Mouse (Mus musculus) c-Kit-negative CD71-positive TER-119-positive erythroid progenitor cells, embryonic 14.5 days (primary cell): ENCODE data around the gene Ccdc84.
"Not testable (repeated sequence)": the region's sequence is repeated elsewhere in the genome, so short reads cannot be mapped to it uniquely, and the experiment has no call there.

Experiments
- DNase-seq: peaks from one replicate; pipeline ENCODE4 v3.0.0-alpha.2; 2013; ENCODE audit warnings: low read depth, low spot score

Ccdc84 gene

DNA sequence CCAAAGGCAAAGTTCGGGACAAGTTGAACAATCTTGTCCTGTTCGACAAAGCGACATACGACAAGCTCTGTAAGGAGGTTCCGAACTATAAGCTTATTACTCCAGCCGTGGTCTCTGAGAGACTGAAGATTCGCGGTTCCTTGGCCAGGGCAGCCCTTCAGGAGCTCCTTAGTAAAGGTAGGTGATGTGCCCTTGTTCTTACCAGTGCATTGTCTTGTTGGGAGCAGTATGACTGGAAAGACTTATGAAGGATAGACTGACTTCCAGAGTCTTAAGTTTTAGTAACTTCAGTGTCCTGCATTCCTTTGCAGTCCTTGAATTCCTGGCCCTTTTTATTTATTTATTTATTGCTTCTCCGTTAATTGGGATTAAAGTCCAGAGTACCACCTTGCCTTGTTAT lies 9.7 kb downstream of the Ccdc84 start:
- DNase-seq: not testable (repeated sequence)

DNA sequence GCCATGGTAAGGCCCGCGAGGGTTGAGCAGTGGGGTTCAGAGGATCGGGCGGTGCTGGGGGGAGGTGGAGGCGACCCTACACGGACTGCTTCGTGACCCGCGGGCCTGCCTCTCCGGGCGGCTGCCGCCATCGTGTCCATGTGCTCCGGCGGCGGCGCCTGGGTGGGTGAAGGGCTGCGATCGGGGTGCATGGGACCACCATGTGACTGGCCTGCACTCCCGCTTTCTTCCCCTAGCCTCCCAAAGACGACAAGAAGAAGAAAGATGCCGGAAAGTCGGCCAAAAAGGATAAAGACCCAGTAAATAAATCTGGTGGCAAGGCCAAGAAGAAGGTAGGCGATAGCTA lies 10.6 kb downstream of the Ccdc84 start:
- DNase-seq: no peak

GRCm38 (mm10) chr9:44406906-44407751 lies 11.2 kb downstream of the Ccdc84 start, which contains the start of the genes Rps25 and Trappc4:
Gene Rps25 (plus strand): TSS chr9:44407139.
Gene Trappc4 (minus strand): TSS chr9:44407600.
- peak; percentile 94 for DNase-seq

DNA sequence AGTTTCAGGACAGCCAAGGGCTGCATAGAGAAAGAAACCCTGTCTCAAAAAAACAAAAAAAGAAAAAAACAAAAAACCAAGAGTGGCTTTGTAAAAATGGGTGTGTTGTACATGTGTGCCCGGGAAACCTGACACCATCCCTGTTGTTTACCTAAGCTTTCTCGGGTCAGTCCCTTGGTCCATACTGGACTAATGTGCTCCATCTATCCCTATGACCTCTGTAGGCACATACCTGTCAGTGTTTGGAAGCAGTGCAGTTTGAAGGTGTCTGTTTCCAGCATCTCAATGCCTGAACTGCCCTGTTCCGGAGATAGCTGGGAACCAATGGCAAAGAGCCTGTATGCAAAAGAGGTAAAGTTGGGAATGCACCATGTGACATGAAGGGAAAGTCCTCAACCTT lies 13.4 kb downstream of the Ccdc84 start:
- DNase-seq: no peak

- DNase-seq: no peak
Observed at GRCm38 (mm10) chr9:44401081-44401480, 17.3 kb downstream of the Ccdc84 start.

GRCm38 (mm10) chr9:44399795-44400114 lies 18.6 kb downstream of the Ccdc84 start:
- no peak for DNase-seq

- no peak for DNase-seq
Observed at GRCm38 (mm10) chr9:44399114-44399794, 19.1 kb downstream of the Ccdc84 start.

DNA sequence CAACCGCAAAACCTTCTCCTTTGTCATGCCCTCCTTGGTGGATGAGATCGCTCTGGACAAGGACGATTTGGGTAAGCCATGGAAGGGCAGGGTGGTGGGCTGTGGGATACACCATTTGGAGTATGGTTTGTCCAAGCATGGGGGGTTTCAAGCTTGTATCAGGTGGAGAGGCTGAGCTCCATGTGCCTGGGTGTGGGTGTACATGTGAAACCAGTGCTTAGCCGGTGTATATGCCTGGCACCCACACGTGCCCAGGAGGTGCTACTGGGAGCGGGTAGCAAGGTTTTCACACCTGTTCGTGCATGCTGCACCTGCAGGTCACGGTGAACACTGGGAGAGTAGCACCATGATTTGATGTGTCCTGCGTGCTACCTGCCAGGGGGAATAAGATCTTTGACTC lies 19.8 kb downstream of the Ccdc84 start:
- DNase-seq: no peak

DNA sequence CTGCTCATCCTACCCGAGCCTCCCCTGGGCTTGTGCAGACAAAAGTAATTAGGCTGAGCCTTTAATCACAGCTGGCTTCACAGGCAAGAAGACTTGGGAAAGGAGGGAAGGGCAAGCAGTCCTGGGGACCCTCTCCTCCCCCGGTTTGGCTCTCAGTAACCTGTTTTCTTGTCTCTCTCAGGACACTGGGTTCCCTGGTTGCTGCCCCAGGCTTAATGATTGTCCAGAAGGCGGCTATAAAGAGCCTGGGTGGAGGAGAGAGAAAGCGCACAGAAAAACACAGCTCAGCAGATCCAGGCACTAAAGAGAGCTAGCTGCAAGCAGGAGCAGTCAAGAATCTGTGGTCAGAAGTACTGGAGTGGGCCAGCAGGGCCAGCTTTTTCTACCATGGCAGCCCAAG lies 20.3 kb downstream of the Ccdc84 start:
- DNase-seq: no peak

DNA sequence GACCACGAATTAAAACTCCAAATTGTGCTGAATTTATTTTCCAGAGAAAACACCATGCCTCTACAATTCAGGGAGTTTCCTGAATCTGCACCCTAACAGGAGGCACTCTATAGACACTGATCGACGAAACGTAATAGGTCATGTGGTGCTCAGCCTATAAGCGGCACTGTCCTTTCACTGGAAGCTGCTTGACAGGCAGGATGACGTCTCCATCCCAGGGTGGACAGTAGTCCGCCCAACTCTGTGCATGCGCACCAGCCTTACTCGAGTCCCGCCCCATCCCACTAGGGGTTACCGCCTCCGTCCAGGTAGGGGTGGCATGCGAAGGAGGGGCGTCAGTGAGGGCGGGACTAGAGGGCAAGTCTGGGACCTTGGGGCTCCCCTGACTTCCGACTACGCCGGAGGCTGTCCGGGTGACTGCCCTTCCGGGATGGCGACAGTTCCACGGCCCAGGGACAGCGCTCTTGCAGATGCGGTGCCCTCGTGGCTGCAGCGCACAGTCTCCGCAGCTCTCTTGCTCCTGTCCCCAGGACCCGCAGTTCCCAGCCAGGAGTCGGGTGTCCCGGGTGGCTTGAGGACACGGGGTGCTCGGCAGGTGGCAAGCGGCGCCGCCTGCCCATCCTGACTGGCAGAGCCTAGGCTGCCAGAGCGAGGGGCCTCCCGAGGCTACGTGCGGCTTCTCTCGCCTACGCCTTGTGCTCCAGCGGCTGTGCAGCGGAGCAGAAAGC lies 21.5 kb downstream of the Ccdc84 start, which contains the start of gene Slc37a4:
TSS of gene Slc37a4 (plus strand) at position 169 of the 728 bp plus-strand sequence.
- DNase-seq: peak; percentile 86

GRCm38 (mm10) chr9:44391466-44391865 lies 26.9 kb downstream of the Ccdc84 start:
- peak; percentile 51 for DNase-seq

GRCm38 (mm10) chr9:44389273-44389672 lies 29.1 kb downstream of the Ccdc84 start:
- no peak for DNase-seq

- DNase-seq: no peak
Observed at GRCm38 (mm10) chr9:44387221-44387620, 31.1 kb downstream of the Ccdc84 start.

- no peak for DNase-seq
Observed at GRCm38 (mm10) chr9:44384596-44384995, 33.8 kb downstream of the Ccdc84 start.

DNA sequence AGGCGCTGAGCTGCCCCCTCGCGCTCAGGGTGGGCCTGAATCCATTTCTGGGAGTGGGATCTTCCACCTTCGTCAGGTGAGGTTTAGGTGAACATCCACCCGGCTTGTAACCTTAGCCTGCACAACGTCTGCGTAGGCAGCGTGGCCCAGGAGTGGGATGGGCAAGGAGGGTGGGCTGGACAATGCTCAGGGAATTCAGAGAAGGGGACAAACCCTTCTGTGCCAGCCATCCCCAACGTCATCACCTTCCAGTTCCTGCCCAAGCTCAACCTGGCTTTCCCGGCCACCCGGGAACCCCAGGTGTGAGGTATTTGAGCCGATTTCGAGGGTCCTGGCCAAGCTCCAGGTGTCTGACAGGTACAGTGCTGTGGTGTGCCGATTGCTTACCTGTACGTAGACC lies 38.5 kb downstream of the Ccdc84 start:
- no peak for DNase-seq

- DNase-seq: peak; percentile 93
Observed at GRCm38 (mm10) chr9:44379054-44379834, 39.1 kb downstream of the Ccdc84 start, which contains the start of gene Hyou1. Gene Hyou1 (plus strand): TSS chr9:44379490.

- DNase-seq: no peak
Observed at GRCm38 (mm10) chr9:44378153-44378730, 40.1 kb downstream of the Ccdc84 start.

- not testable (repeated sequence) for DNase-seq
Observed at GRCm38 (mm10) chr9:44377335-44377734, 41.0 kb downstream of the Ccdc84 start.

GRCm38 (mm10) chr9:44376141-44376540 lies 42.2 kb downstream of the Ccdc84 start:
- DNase-seq: no peak

DNA sequence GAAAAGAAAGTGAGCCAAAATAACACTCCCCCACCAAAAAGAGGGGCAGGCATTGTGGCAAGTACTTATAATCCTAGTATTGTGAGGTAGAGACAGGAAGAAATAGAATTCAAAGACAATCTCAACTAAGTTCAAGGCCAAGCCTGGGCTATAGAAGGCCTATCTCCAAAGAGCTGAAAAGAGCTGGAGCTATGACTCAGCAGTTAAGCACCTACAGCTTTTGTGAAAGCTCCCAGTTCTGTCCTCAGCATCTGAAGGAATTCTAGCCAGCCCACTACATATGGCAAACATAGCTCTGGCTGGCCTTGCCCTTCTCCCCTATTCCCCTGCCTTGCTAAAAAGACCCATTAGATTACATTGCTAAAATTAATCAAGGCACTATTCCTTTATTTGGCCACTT lies 45.0 kb downstream of the Ccdc84 start:
- no peak for DNase-seq

DNA sequence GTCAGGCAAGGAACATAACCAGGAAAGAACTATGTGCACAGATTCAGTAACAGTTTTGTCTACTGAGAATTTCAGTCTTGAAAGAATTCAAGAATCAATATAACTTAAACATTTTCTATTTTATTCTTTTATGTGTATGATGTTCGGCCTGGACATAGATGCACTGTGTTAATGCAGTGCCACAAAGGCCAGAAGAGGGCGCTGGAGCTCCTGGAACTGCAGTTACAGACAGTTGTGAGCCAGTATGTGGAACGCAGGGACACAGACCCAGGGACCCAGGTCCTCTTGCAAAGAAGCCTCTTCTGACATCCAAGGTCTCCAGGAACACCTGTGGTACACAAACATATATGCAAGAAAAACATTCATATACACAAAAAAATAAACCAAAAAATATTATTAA lies 53.9 kb downstream of the Ccdc84 start:
- no peak for DNase-seq
